Mouse (Mus musculus) heart, postnatal 0 days (tissue): ENCODE results near the gene Ccdc3. TPM values are rescaled to one million over a fixed set of nuclear protein-coding genes. Genes with fewer than 3 reads are reported as not detected.

Experiments
- ATAC-seq: fragments of 200-750 bp; cut with Nextera tagmentation; 2 replicates; pipeline ENCODE4 v1.8.0; 2017; ENCODE audit warnings: low read depth, moderate number of reproducible peaks, moderate library complexity; ENCODE audit not compliant: insufficient read depth
- DNase-seq: peaks from one replicate; pipeline ENCODE4 v3.0.0-alpha.2; 2016; ENCODE audit warnings: low spot score
- H3K27ac ChIP-seq: fragments of 300-500 bp; sonication (generic); 2 replicates; pipeline ENCODE4 v1.5.1; 2014; ENCODE audit warnings: low read depth, mild to moderate bottlenecking
- H3K27me3 ChIP-seq: fragments of 300-500 bp; sonication (generic); 2 replicates; pipeline ENCODE4 v1.6.1; 2014; ENCODE audit warnings: low read length, mixed read lengths; ENCODE audit not compliant: control insufficient read depth, insufficient read depth
- H3K36me3 ChIP-seq: fragments of 300-500 bp; sonication (generic); replicated peaks from 2 replicates; pipeline ENCODE4 v1.6.1; 2014; ENCODE audit warnings: low read length, mixed read lengths; ENCODE audit not compliant: control insufficient read depth, insufficient read depth
- H3K4me1 ChIP-seq: fragments of 300-500 bp; sonication (generic); 2 replicates; pipeline ENCODE4 v1.6.1; 2014; ENCODE audit warnings: antibody characterized with exemption; ENCODE audit not compliant: control insufficient read depth, insufficient read depth
- H3K4me2 ChIP-seq: fragments of 300-500 bp; sonication (generic); 2 replicates; pipeline ENCODE4 v1.6.1; 2014; ENCODE audit warnings: low read depth, mild to moderate bottlenecking, low read length, moderate library complexity
- H3K4me3 ChIP-seq: fragments of 300-500 bp; sonication (generic); 2 replicates; pipeline ENCODE4 v1.5.1; 2014; ENCODE audit warnings: low read depth, low read length
- H3K9ac ChIP-seq: fragments of 300-500 bp; sonication (generic); replicated peaks from 2 replicates; pipeline ENCODE4 v1.6.1; 2014; ENCODE audit warnings: low read depth, low read length, mixed read lengths
- H3K9me3 ChIP-seq: fragments of 300-500 bp; sonication (generic); replicated peaks from 2 replicates; pipeline ENCODE4 v1.6.1; 2016; ENCODE audit warnings: low read length; ENCODE audit not compliant: control insufficient read depth
- CTCF ChIP-seq: IDR thresholded peaks from 2 replicates; pipeline ENCODE4 v1.5.1; 2016; ENCODE audit warnings: antibody characterized with exemption, control low read depth, low read depth
- EP300 ChIP-seq: IDR thresholded peaks from 2 replicates; pipeline ENCODE4 v1.6.1; 2016; ENCODE audit warnings: antibody characterized with exemption, low read depth
- WGBS: fragments of 180-500 bp; shearing (Covaris S2); extraction: QIAGEN DNeasy Blood & Tissue Kit; methylation state at CpG from one replicate; pipeline ENCODE4 v1.1.7; 2014; 5-methylcytosine and 5-hydroxymethylcytosine counted together
- polyA plus RNA-seq: library from polyadenylated mRNA; unstranded; fragments of >200 nt; fragmentation: Nextera tagmentation; extraction: Ambion mirVana; gene quantifications from 2 replicates; pipeline ENCODE4 v1.2.1, GENCODE M21; 2015
- total RNA-seq: library from RNA; depleted of rRNA; stranded (reverse); fragments of >200 nt; gene quantifications from 2 replicates; pipeline ENCODE4 v1.2.3, GENCODE M21; 2014; ENCODE audit warnings: low replicate concordance

Gene Ccdc3
- total and polyA plus RNA-seq, 2 experiments from 2014 or later = 3.7 to 9.7 TPM

- no peaks in the 10 kb centered on the region for H3K4me1 ChIP-seq
- H3K27me3 ChIP-seq = no peaks in the 10 kb centered on the region
- no peak for DNase-seq
- H3K4me2 ChIP-seq = no peak overlapping the region
- H3K9ac ChIP-seq = no peak overlapping the region
- H3K27ac ChIP-seq = no peak overlapping the region
- TF ChIP-seq EP300 (no peak), CTCF (no peak)
- no peaks in the 10 kb centered on the region for H3K36me3 ChIP-seq
- H3K9me3 ChIP-seq = 0 out of 2 replicates have a peak, but pooled peaks cover 3% of the 10 kb centered on the region
- H3K4me3 ChIP-seq = no peak overlapping the region
- no peak for ATAC-seq
- 18% methylated on average over 5 of the region's 5 CpGs for WGBS
Measured at GRCm38 (mm10) chr2:5116856-5117532, 20.6 kb upstream of the Ccdc3 start.

GRCm38 (mm10) chr2:5125506-5125905, 12.1 kb upstream of the Ccdc3 start:
- ATAC-seq = peak; percentile 39; the same call in 1 of the 2 replicates
- Histone ChIP-seq H3K27ac (peak overlapping the region; percentile 13; the same call in 1 of the 2 replicates), H3K9ac (no peak overlapping the region), H3K27me3 (no peaks in the 10 kb centered on the region), H3K4me2 (no peak overlapping the region), H3K9me3 (no peaks in the 10 kb centered on the region), H3K36me3 (no peaks in the 10 kb centered on the region), H3K4me3 (no peak overlapping the region), H3K4me1 (no peaks in the 10 kb centered on the region)
- WGBS = 4% methylated on average over 6 of the region's 6 CpGs
- TF ChIP-seq CTCF (no peak), EP300 (no peak)
- peak; percentile 43 for DNase-seq

- no peak for TF ChIP-seq EP300
- TF ChIP-seq CTCF = no peak
Measured at GRCm38 (mm10) chr2:5127369-5127768, 10.2 kb upstream of the Ccdc3 start.

DNA sequence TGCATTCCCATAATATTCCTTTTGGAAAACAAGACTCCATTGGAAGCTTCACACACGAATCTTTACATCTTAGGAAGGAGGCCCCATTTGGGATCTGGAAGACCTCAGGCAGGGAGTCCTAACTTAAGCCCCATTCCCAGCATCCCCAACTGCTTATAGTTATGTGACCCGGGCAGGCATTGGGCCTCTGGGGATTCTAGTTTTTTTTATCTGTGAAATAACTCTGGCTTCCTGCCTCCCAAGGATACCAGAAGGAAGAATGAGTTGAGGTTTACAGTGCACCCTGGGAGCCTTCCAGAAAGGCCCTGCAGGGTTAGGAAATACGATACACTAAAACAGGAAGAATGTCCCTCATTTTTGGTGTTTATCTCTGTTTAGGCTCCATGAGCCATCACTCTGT, 8.5 kb upstream of the Ccdc3 start:
- no peaks in the 10 kb centered on the region for H3K36me3 ChIP-seq
- no peak overlapping the region for H3K4me3 ChIP-seq
- H3K9ac ChIP-seq = no peak overlapping the region
- WGBS = 41% methylated on average over 3 of the region's 3 CpGs
- H3K27ac ChIP-seq = peak overlapping the region; percentile 31; the same call in 1 of the 2 replicates
- H3K9me3 ChIP-seq = no peaks in the 10 kb centered on the region
- no peak for DNase-seq
- H3K27me3 ChIP-seq = no peaks in the 10 kb centered on the region
- no peak; the same call in 1 of the 2 replicates for ATAC-seq
- no peak for TF ChIP-seq CTCF
- TF ChIP-seq EP300 = no peak
- no peaks in the 10 kb centered on the region for H3K4me1 ChIP-seq
- H3K4me2 ChIP-seq = no peak overlapping the region

More at GRCm38 (mm10) chr2:5127369-5127768, 10.2 kb upstream of the Ccdc3 start:
- Histone ChIP-seq H3K4me3 (no peak overlapping the region), H3K27me3 (no peaks in the 10 kb centered on the region), H3K4me1 (no peaks in the 10 kb centered on the region), H3K9me3 (no peaks in the 10 kb centered on the region), H3K27ac (no peak overlapping the region), H3K9ac (no peak overlapping the region), H3K4me2 (no peak overlapping the region), H3K36me3 (no peaks in the 10 kb centered on the region)
- no peak for DNase-seq
- WGBS = 56% methylated on average over 5 of the region's 5 CpGs
- ATAC-seq = no peak

- H3K4me2 ChIP-seq = no peak overlapping the region
- H3K9me3 ChIP-seq = no peaks in the 10 kb centered on the region
- H3K36me3 ChIP-seq = no peaks in the 10 kb centered on the region
- peaks cover 4% of the 10 kb centered on the region for H3K27me3 ChIP-seq
- no peak overlapping the region for H3K4me3 ChIP-seq
- no peak overlapping the region for H3K9ac ChIP-seq
- H3K4me1 ChIP-seq = no peaks in the 10 kb centered on the region
- WGBS = 79% methylated on average over 4 of the region's 4 CpGs
- no peak for ATAC-seq
- DNase-seq = no peak
- H3K27ac ChIP-seq = no peak overlapping the region
- TF ChIP-seq EP300 = no peak
- no peak for TF ChIP-seq CTCF
Measured at GRCm38 (mm10) chr2:5132046-5132445, 5.5 kb upstream of the Ccdc3 start.
